Mouse (Mus musculus) neutrophil, adult 5-6 weeks (primary cell): ENCODE results near the gene Gm17606. TPM values are rescaled to one million over a fixed set of nuclear protein-coding genes. Genes with fewer than 3 reads are reported as not detected.

Source experiments
- ATAC-seq: fragments of 151-379, 151-347 bp; 2 replicates; pipeline ENCODE4 v1.8.0; 2017; ENCODE audit warnings: mild to moderate bottlenecking, moderate TSS enrichment; ENCODE audit not compliant: insufficient number of reproducible peaks, poor library complexity, low FRiP score, severe bottlenecking; ENCODE audit errors: extremely low read depth
- total RNA-seq: library from RNA; stranded (forward); fragments of 200-1000 nt; gene quantifications from 2 replicates; pipeline ENCODE4 v1.2.3, GENCODE M21; 2017

Gene Gm17606
- total RNA-seq, 1 experiment from 2014 or later, result not detected

GRCm38 (mm10) chr14:54621133-54621532 is 19.6 kb upstream of the Gm17606 start, which contains the start of gene Psmb11:
TSS of gene Psmb11 (plus strand) at chr14:54621433.
- no peak for ATAC-seq

GRCm38 (mm10) chr14:54623334-54623733 is 17.4 kb upstream of the Gm17606 start:
- no peak for ATAC-seq

GRCm38 (mm10) chr14:54624976-54625375 is 15.8 kb upstream of the Gm17606 start:
- no peak for ATAC-seq

GRCm38 (mm10) chr14:54628103-54628502 is 12.6 kb upstream of the Gm17606 start:
- no peak for ATAC-seq

- ATAC-seq, result no peak
These were observed 11.0 kb upstream of the Gm17606 start for GRCm38 (mm10) chr14:54629797-54630196.

GRCm38 (mm10) chr14:54630583-54631239 is 10.0 kb upstream of the Gm17606 start:
- ATAC-seq, result no peak

GRCm38 (mm10) chr14:54631240-54631599 is 9.5 kb upstream of the Gm17606 start:
- no peak for ATAC-seq

- ATAC-seq, result no peak
These were observed 8.5 kb upstream of the Gm17606 start for GRCm38 (mm10) chr14:54632252-54632651.

- no peak for ATAC-seq
These were observed 6.6 kb upstream of the Gm17606 start for GRCm38 (mm10) chr14:54634182-54634581.

- 0 out of 2 replicates have a peak, but pooled peaks have one; percentile 21 for ATAC-seq
These were observed 3.8 kb upstream of the Gm17606 start for GRCm38 (mm10) chr14:54636954-54637353.

- no peak for ATAC-seq
These were observed 2.5 kb upstream of the Gm17606 start for GRCm38 (mm10) chr14:54638210-54638609.

- no peak for ATAC-seq
These were observed 631 bp upstream of the Gm17606 start for GRCm38 (mm10) chr14:54640121-54640520.

GRCm38 (mm10) chr14:54641305-54641969 is 685 bp downstream of the Gm17606 start, which contains the start of gene Cdh24:
TSS of gene Cdh24 (minus strand) at chr14:54641364.
- ATAC-seq, result peak; percentile 71

GRCm38 (mm10) chr14:54642224-54642944 is 1.6 kb downstream of the Gm17606 start:
- no peak for ATAC-seq

GRCm38 (mm10) chr14:54643011-54643410 is 2.3 kb downstream of the Gm17606 start:
- no peak for ATAC-seq

- no peak for ATAC-seq
These were observed 3.5 kb downstream of the Gm17606 start for GRCm38 (mm10) chr14:54644294-54644693.

- no peak for ATAC-seq
These were observed 5.7 kb downstream of the Gm17606 start for GRCm38 (mm10) chr14:54646455-54646854.

GRCm38 (mm10) chr14:54646898-54647636 is 6.3 kb downstream of the Gm17606 start:
- no peak for ATAC-seq

GRCm38 (mm10) chr14:54647900-54648299 is 7.1 kb downstream of the Gm17606 start:
- ATAC-seq, result no peak
